Mouse (Mus musculus): ENCODE data around the gene Rad54l. TPM values are rescaled to one million over a fixed set of nuclear protein-coding genes. Genes with fewer than 3 reads are reported as not detected.

The Rad54l gene
- polyA plus RNA-seq, 1 experiment, result 2.6 TPM

GRCm38 (mm10) chr4:116057559-116057958, 65.9 kb downstream of the Rad54l start:
- no peak for DNase-seq
- TF ChIP-seq POLR2A (IDR thresholded peaks at IDR 0.05; ENCODE audit: borderline replicate concordance, insufficient read depth, low read length), result no peak
- TF ChIP-seq CTCF (IDR thresholded peaks at IDR 0.05; ENCODE audit: borderline replicate concordance, insufficient read depth, low read depth, low read length), result no peak
- Histone ChIP-seq H3K27me3 (ENCODE audit: control insufficient read depth, insufficient read depth, low read length) (no peaks in the 10 kb centered on the region), H3K4me1 (ENCODE audit: control insufficient read depth, insufficient read depth, low read length) (no peaks in the 10 kb centered on the region), H3K4me3 (replicated peaks; ENCODE audit: insufficient read depth, low read depth, low read length) (no peak overlapping the region), H3K27ac (ENCODE audit: insufficient read depth, low read length) (no peak overlapping the region)
- 0% methylated on average over 1 of the region's 1 CpGs for WGBS

- H3K27ac ChIP-seq (ENCODE audit: insufficient read depth, low read length), result peak within 1 kb of the TSS; percentile 70
- peak within 1 kb of the TSS; percentile 94 for H3K4me3 ChIP-seq (replicated peaks; ENCODE audit: insufficient read depth, low read depth, low read length)
- under 1% methylated on average over 35 of the region's 35 CpGs for WGBS
- peak; percentile 89 to 90 for DNase-seq
- H3K27me3 ChIP-seq (ENCODE audit: control insufficient read depth, insufficient read depth, low read length), result no peaks in the 10 kb centered on the region
- TF ChIP-seq POLR2A (IDR thresholded peaks at IDR 0.05; ENCODE audit: borderline replicate concordance, insufficient read depth, low read length), result peak; percentile 66; the same call in 1 of the 2 replicates
- no peak for TF ChIP-seq CTCF (IDR thresholded peaks at IDR 0.05; ENCODE audit: borderline replicate concordance, insufficient read depth, low read depth, low read length)
- no peaks in the 10 kb centered on the region for H3K4me1 ChIP-seq (ENCODE audit: control insufficient read depth, insufficient read depth, low read length)
Measured at GRCm38 (mm10) chr4:116053399-116053961, 70.0 kb downstream of the Rad54l start, which contains the start of gene Nsun4. Gene Nsun4, minus strand, starts transcription at chr4:116053876.

GRCm38 (mm10) chr4:116052526-116053293, 70.8 kb downstream of the Rad54l start:
- Histone ChIP-seq H3K27ac (ENCODE audit: insufficient read depth, low read length) (no peak overlapping the region), H3K4me1 (ENCODE audit: control insufficient read depth, insufficient read depth, low read length) (no peaks in the 10 kb centered on the region), H3K27me3 (ENCODE audit: control insufficient read depth, insufficient read depth, low read length) (no peaks in the 10 kb centered on the region), H3K4me3 (replicated peaks; ENCODE audit: insufficient read depth, low read depth, low read length) (peak overlapping the region; percentile 94)
- peak; percentile 38; the same call in 1 of the 2 replicates for TF ChIP-seq CTCF (IDR thresholded peaks at IDR 0.05; ENCODE audit: borderline replicate concordance, insufficient read depth, low read depth, low read length)
- TF ChIP-seq POLR2A (IDR thresholded peaks at IDR 0.05; ENCODE audit: borderline replicate concordance, insufficient read depth, low read length), result no peak
- peak; percentile 38 to 48 for DNase-seq
- 10% methylated on average over 22 of the region's 22 CpGs for WGBS

GRCm38 (mm10) chr4:116049211-116049610, 74.3 kb downstream of the Rad54l start:
- no peaks in the 10 kb centered on the region for H3K4me1 ChIP-seq (ENCODE audit: control insufficient read depth, insufficient read depth, low read length)
- 80% methylated on average over 3 of the region's 3 CpGs for WGBS
- no peak overlapping the region for H3K4me3 ChIP-seq (replicated peaks; ENCODE audit: insufficient read depth, low read depth, low read length)
- DNase-seq, result no peak
- H3K27me3 ChIP-seq (ENCODE audit: control insufficient read depth, insufficient read depth, low read length), result no peaks in the 10 kb centered on the region
- TF ChIP-seq CTCF (IDR thresholded peaks at IDR 0.05; ENCODE audit: borderline replicate concordance, insufficient read depth, low read depth, low read length) (no peak), POLR2A (IDR thresholded peaks at IDR 0.05; ENCODE audit: borderline replicate concordance, insufficient read depth, low read length) (no peak)
- no peak overlapping the region for H3K27ac ChIP-seq (ENCODE audit: insufficient read depth, low read length)

GRCm38 (mm10) chr4:116048130-116048920, 75.2 kb downstream of the Rad54l start:
- Histone ChIP-seq H3K4me3 (replicated peaks; ENCODE audit: insufficient read depth, low read depth, low read length) (no peak overlapping the region), H3K27me3 (ENCODE audit: control insufficient read depth, insufficient read depth, low read length) (no peaks in the 10 kb centered on the region), H3K27ac (ENCODE audit: insufficient read depth, low read length) (no peak overlapping the region), H3K4me1 (ENCODE audit: control insufficient read depth, insufficient read depth, low read length) (no peaks in the 10 kb centered on the region)
- TF ChIP-seq POLR2A (IDR thresholded peaks at IDR 0.05; ENCODE audit: borderline replicate concordance, insufficient read depth, low read length), result no peak
- no peak for TF ChIP-seq CTCF (IDR thresholded peaks at IDR 0.05; ENCODE audit: borderline replicate concordance, insufficient read depth, low read depth, low read length)
- WGBS, result 44% methylated on average over 7 of the region's 7 CpGs
- DNase-seq, result no peak

GRCm38 (mm10) chr4:116047681-116048080, 75.8 kb downstream of the Rad54l start:
- H3K27me3 ChIP-seq (ENCODE audit: control insufficient read depth, insufficient read depth, low read length), result no peaks in the 10 kb centered on the region
- DNase-seq, result no peak
- H3K4me3 ChIP-seq (replicated peaks; ENCODE audit: insufficient read depth, low read depth, low read length), result no peak overlapping the region
- H3K27ac ChIP-seq (ENCODE audit: insufficient read depth, low read length), result no peak overlapping the region
- no peaks in the 10 kb centered on the region for H3K4me1 ChIP-seq (ENCODE audit: control insufficient read depth, insufficient read depth, low read length)
- no peak for TF ChIP-seq POLR2A (IDR thresholded peaks at IDR 0.05; ENCODE audit: borderline replicate concordance, insufficient read depth, low read length)
- TF ChIP-seq CTCF (IDR thresholded peaks at IDR 0.05; ENCODE audit: borderline replicate concordance, insufficient read depth, low read depth, low read length), result no peak
- 100% methylated on average over 1 of the region's 1 CpGs for WGBS

GRCm38 (mm10) chr4:116046604-116047003, 76.9 kb downstream of the Rad54l start:
- no peak for TF ChIP-seq POLR2A (IDR thresholded peaks at IDR 0.05; ENCODE audit: borderline replicate concordance, insufficient read depth, low read length)
- TF ChIP-seq CTCF (IDR thresholded peaks at IDR 0.05; ENCODE audit: borderline replicate concordance, insufficient read depth, low read depth, low read length), result no peak
- WGBS, result 96% methylated on average over 2 of the region's 2 CpGs

More at GRCm38 (mm10) chr4:116046604-116047003, 76.9 kb downstream of the Rad54l start:
- DNase-seq, result no peak
- H3K4me3 ChIP-seq (replicated peaks; ENCODE audit: insufficient read depth, low read depth, low read length), result no peak overlapping the region
- no peak overlapping the region for H3K27ac ChIP-seq (ENCODE audit: insufficient read depth, low read length)
- H3K4me1 ChIP-seq (ENCODE audit: control insufficient read depth, insufficient read depth, low read length), result no peaks in the 10 kb centered on the region
- H3K27me3 ChIP-seq (ENCODE audit: control insufficient read depth, insufficient read depth, low read length), result no peaks in the 10 kb centered on the region

Other genes starting within 250 kb of the Rad54l start
- gene Kncn, start 239.3 kb downstream of the Rad54l start, polyA plus RNA-seq (2012; rRNA removed), result 0.08 and 0.14 TPM in 2 replicates
- 0.08 and 0.23 TPM in 2 replicates for gene 6430628N08Rik, start 233.0 kb downstream of the Rad54l start, polyA plus RNA-seq (2012; rRNA removed)
- gene Dmbx1, start 183.8 kb downstream of the Rad54l start, polyA plus RNA-seq (2012; rRNA removed), result 1.3 TPM in 2 replicates
- gene Faah, start 105.8 kb downstream of the Rad54l start, polyA plus RNA-seq (2012; rRNA removed), result 61.8 TPM in 2 replicates
- gene Nsun4, start 69.8 kb downstream of the Rad54l start, polyA plus RNA-seq (2012; rRNA removed), result 9.9 and 10.5 TPM in 2 replicates
- gene Uqcrh, start 48.6 kb downstream of the Rad54l start, polyA plus RNA-seq (2012; rRNA removed), result 830 and 872 TPM in 2 replicates
- 34.6 and 36.6 TPM in 2 replicates for gene Lrrc41, start 48.4 kb downstream of the Rad54l start, polyA plus RNA-seq (2012; rRNA removed)
- gene Pomgnt1, start 150 bp upstream of the Rad54l start, polyA plus RNA-seq (2012; rRNA removed), result 71.7 and 76.4 TPM in 2 replicates
- gene Lurap1, start 27.6 kb upstream of the Rad54l start, polyA plus RNA-seq (2012; rRNA removed), result 42.5 and 45.3 TPM in 2 replicates
- 0.47 and 0.67 TPM in 2 replicates for gene Tspan1, start 43.9 kb upstream of the Rad54l start, polyA plus RNA-seq (2012; rRNA removed)
- not detected in 2 replicates for gene 1700042G07Rik, start 49.7 kb upstream of the Rad54l start, polyA plus RNA-seq (2012; rRNA removed)
- gene Gm49337, start 49.7 kb upstream of the Rad54l start, polyA plus RNA-seq (2012; rRNA removed), result not detected in 2 replicates
- 90.6 and 105 TPM in 2 replicates for gene Pik3r3, start 97.9 kb upstream of the Rad54l start, polyA plus RNA-seq (2012; rRNA removed)

Data from cerebellum, adult 2 months (tissue).